Mouse (Mus musculus) stomach, postnatal 0 days (tissue): ENCODE data around the gene Apol7b. TPM values are rescaled to one million over a fixed set of nuclear protein-coding genes. Genes with fewer than 3 reads are reported as not detected.
"Not testable (repeated sequence)": the region's sequence is repeated elsewhere in the genome, so short reads cannot be mapped to it uniquely, and the experiment has no call there.

Source experiments
- ATAC-seq: fragments of 200-750 bp; cut with Nextera tagmentation; 2 replicates; pipeline ENCODE4 v1.8.0; 2017; ENCODE audit not compliant: low FRiP score, low TSS enrichment
- DNase-seq: peaks from one replicate; pipeline ENCODE4 v3.0.0-alpha.2; 2016; ENCODE audit warnings: low spot score
- H3K27ac ChIP-seq: fragments of 300-500 bp; sonication (generic); replicated peaks from 2 replicates; pipeline ENCODE4 v1.5.1; 2014; ENCODE audit warnings: mild to moderate bottlenecking, control low read depth
- H3K27me3 ChIP-seq: fragments of 300-500 bp; sonication (generic); 2 replicates; pipeline ENCODE4 v1.6.1; 2014; ENCODE audit warnings: low read length; ENCODE audit not compliant: control insufficient read depth, insufficient read depth
- H3K36me3 ChIP-seq: fragments of 300-500 bp; sonication (generic); 2 replicates; pipeline ENCODE4 v1.6.1; 2014; ENCODE audit warnings: low read length, mixed read lengths; ENCODE audit not compliant: control insufficient read depth, insufficient read depth
- H3K4me1 ChIP-seq: fragments of 300-500 bp; sonication (generic); replicated peaks from 2 replicates; pipeline ENCODE4 v1.6.1; 2014; ENCODE audit warnings: antibody characterized with exemption; ENCODE audit not compliant: control insufficient read depth, insufficient read depth
- H3K4me2 ChIP-seq: fragments of 300-500 bp; sonication (generic); replicated peaks from 2 replicates; pipeline ENCODE4 v1.6.1; 2014; ENCODE audit warnings: low read depth, mild to moderate bottlenecking, control low read depth, moderate library complexity
- H3K4me3 ChIP-seq: fragments of 300-500 bp; sonication (generic); 2 replicates; pipeline ENCODE4 v1.5.1; 2014; ENCODE audit warnings: low read depth, low read length, control low read depth
- H3K9ac ChIP-seq: fragments of 300-500 bp; sonication (generic); 2 replicates; pipeline ENCODE4 v1.6.1; 2014; ENCODE audit warnings: mild to moderate bottlenecking, low read length, control low read depth, mixed read lengths
- H3K9me3 ChIP-seq: fragments of 300-500 bp; sonication (generic); 2 replicates; pipeline ENCODE4 v1.6.1; 2016; ENCODE audit warnings: low read length; ENCODE audit not compliant: control insufficient read depth
- CTCF ChIP-seq: IDR thresholded peaks from 2 replicates; pipeline ENCODE4 v1.5.1; 2016; ENCODE audit warnings: antibody characterized with exemption, low read depth, mild to moderate bottlenecking, moderate library complexity
- WGBS: fragments of 180-500 bp; shearing (Covaris S2); extraction: QIAGEN DNeasy Blood & Tissue Kit; methylation state at CpG from one replicate; pipeline ENCODE4 v1.1.7; 2014; 5-methylcytosine and 5-hydroxymethylcytosine counted together
- polyA plus RNA-seq: library from polyadenylated mRNA; unstranded; fragments of >200 nt; fragmentation: Nextera tagmentation; extraction: Ambion mirVana; gene quantifications from 2 replicates; pipeline ENCODE4 v1.2.1, GENCODE M21; 2015

The Apol7b gene
- polyA plus RNA-seq, 1 experiment from 2014 or later: not detected

GRCm38 (mm10) chr15:77412695-77413094 lies 34.6 kb downstream of the Apol7b start:
- H3K27me3 ChIP-seq, H3K27ac ChIP-seq, H3K4me3 ChIP-seq, H3K9me3 ChIP-seq, H3K4me1 ChIP-seq, DNase-seq, H3K36me3 ChIP-seq, H3K9ac ChIP-seq, H3K4me2 ChIP-seq: not testable (repeated sequence)
- 24% methylated on average over 4 of the region's 4 CpGs for WGBS
- TF ChIP-seq CTCF: peak; percentile 63
- peak; percentile 30 for ATAC-seq

GRCm38 (mm10) chr15:77411035-77411434 lies 36.3 kb downstream of the Apol7b start, which contains the start of gene Apol9a:
TSS of gene Apol9a (minus strand) at chr15:77411135.
- not testable (repeated sequence) for H3K4me1 ChIP-seq, H3K27ac ChIP-seq, H3K36me3 ChIP-seq, H3K4me2 ChIP-seq, H3K27me3 ChIP-seq, DNase-seq, H3K9ac ChIP-seq, H3K4me3 ChIP-seq, H3K9me3 ChIP-seq
- peak; percentile 28; the same call in 1 of the 2 replicates for ATAC-seq
- no CpG with 5 or more reads among the region's 4 CpGs for WGBS

- WGBS: 54% methylated on average over 10 of the region's 10 CpGs
- ATAC-seq (peak; percentile 18; the same call in 1 of the 2 replicates), DNase-seq (peak; percentile 37)
- not testable (repeated sequence) for H3K27ac ChIP-seq, H3K4me2 ChIP-seq, H3K9ac ChIP-seq, H3K4me3 ChIP-seq, H3K4me1 ChIP-seq, H3K36me3 ChIP-seq, H3K9me3 ChIP-seq, H3K27me3 ChIP-seq
Measured at GRCm38 (mm10) chr15:77406370-77406769, 40.9 kb downstream of the Apol7b start.

GRCm38 (mm10) chr15:77399027-77399426 lies 48.3 kb downstream of the Apol7b start, which contains the start of gene Apol7a:
TSS of gene Apol7a (minus strand) at chr15:77399110.
- H3K4me1 ChIP-seq, H3K4me3 ChIP-seq, H3K36me3 ChIP-seq, H3K9ac ChIP-seq, H3K27me3 ChIP-seq, H3K9me3 ChIP-seq: not testable (repeated sequence)
- TF ChIP-seq CTCF: peak; percentile 79
- DNase-seq (peak; percentile 80), ATAC-seq (peak; percentile 82)
- 0 out of 2 replicates have a peak within 1 kb of the TSS, but pooled peaks have one; percentile 11 for H3K4me2 ChIP-seq
- 45% methylated on average over 9 of the region's 9 CpGs for WGBS
- peak within 1 kb of the TSS; percentile 63 for H3K27ac ChIP-seq

GRCm38 (mm10) chr15:77397450-77398132 lies 49.7 kb downstream of the Apol7b start:
- H3K4me2 ChIP-seq, H3K4me1 ChIP-seq, H3K27me3 ChIP-seq, H3K36me3 ChIP-seq, H3K9ac ChIP-seq, H3K4me3 ChIP-seq, H3K9me3 ChIP-seq: not testable (repeated sequence)
- WGBS: 24% methylated on average over 11 of the region's 11 CpGs
- ATAC-seq (peak; percentile 92), DNase-seq (peak; percentile 76)
- H3K27ac ChIP-seq: peak overlapping the region; percentile 24; the same call in 1 of the 2 replicates

- not testable (repeated sequence) for H3K27ac ChIP-seq, H3K9me3 ChIP-seq, H3K36me3 ChIP-seq, H3K4me1 ChIP-seq, ATAC-seq, H3K4me2 ChIP-seq, DNase-seq, H3K9ac ChIP-seq, H3K4me3 ChIP-seq, H3K27me3 ChIP-seq
- 65% methylated on average over 3 of the region's 3 CpGs for WGBS
Measured at GRCm38 (mm10) chr15:77393832-77394231, 53.5 kb downstream of the Apol7b start.
